Mouse (Mus musculus) hindbrain, postnatal 0 days (tissue): ENCODE measurements around the gene Apol7b. TPM values are rescaled to one million over a fixed set of nuclear protein-coding genes. Genes with fewer than 3 reads are reported as not detected.

Source experiments
- ATAC-seq: fragments of 200-750 bp; cut with Nextera tagmentation; 2 replicates; pipeline ENCODE4 v1.8.0; 2017; ENCODE audit warnings: mild to moderate bottlenecking, moderate TSS enrichment, moderate library complexity
- DNase-seq: peaks from one replicate; pipeline ENCODE4 v3.0.0-alpha.2; 2015; ENCODE audit warnings: low spot score
- H3K27ac ChIP-seq: fragments of 300-500 bp; sonication (generic); 2 replicates; pipeline ENCODE4 v1.5.1; 2014; ENCODE audit warnings: mild to moderate bottlenecking
- H3K27me3 ChIP-seq: fragments of 300-500 bp; sonication (generic); 2 replicates; pipeline ENCODE4 v1.6.1; 2014; ENCODE audit warnings: low read length, mixed read lengths; ENCODE audit not compliant: insufficient read depth
- H3K36me3 ChIP-seq: fragments of 300-500 bp; sonication (generic); 2 replicates; pipeline ENCODE4 v1.6.1; 2014; ENCODE audit warnings: low read length, mixed read lengths; ENCODE audit not compliant: insufficient read depth
- H3K4me1 ChIP-seq: fragments of 300-500 bp; sonication (generic); 2 replicates; pipeline ENCODE4 v1.6.1; 2014; ENCODE audit warnings: antibody characterized with exemption, low read length, mixed read lengths; ENCODE audit not compliant: insufficient read depth
- H3K4me2 ChIP-seq: fragments of 300-500 bp; sonication (generic); 2 replicates; pipeline ENCODE4 v1.6.1; 2014; ENCODE audit warnings: low read depth, mild to moderate bottlenecking, low read length, moderate library complexity, mixed read lengths
- H3K4me3 ChIP-seq: fragments of 300-500 bp; sonication (generic); 2 replicates; pipeline ENCODE4 v1.5.1; 2014; ENCODE audit warnings: low read length
- H3K9ac ChIP-seq: fragments of 300-500 bp; sonication (generic); replicated peaks from 2 replicates; pipeline ENCODE4 v1.6.1; 2014; ENCODE audit warnings: mild to moderate bottlenecking, low read length, moderate library complexity, mixed read lengths
- H3K9me3 ChIP-seq: fragments of 300-500 bp; sonication (generic); 2 replicates; pipeline ENCODE4 v1.6.1; 2016; ENCODE audit warnings: low read length, mixed read lengths
- CTCF ChIP-seq: IDR thresholded peaks from 2 replicates; pipeline ENCODE4 v1.5.1; 2016; ENCODE audit warnings: antibody characterized with exemption, control low read depth, low read depth
- WGBS: fragments of 180-500 bp; shearing (Covaris S2); extraction: QIAGEN DNeasy Blood & Tissue Kit; methylation state at CpG from one replicate; pipeline ENCODE4 v1.1.7; 2014; 5-methylcytosine and 5-hydroxymethylcytosine counted together
- polyA plus RNA-seq: library from polyadenylated mRNA; unstranded; fragments of >200 nt; fragmentation: Nextera tagmentation; extraction: Ambion mirVana; gene quantifications from 2 replicates; pipeline ENCODE4 v1.2.1, GENCODE M21; 2015
- total RNA-seq: library from RNA; depleted of rRNA; stranded (reverse); fragments of >200 nt; gene quantifications from 2 replicates; pipeline ENCODE4 v1.2.3, GENCODE M21; 2014; rRNA removed

The Apol7b gene
- total and polyA plus RNA-seq, 2 experiments from 2014 or later = not detected

- Histone ChIP-seq H3K4me2 (no peak overlapping the region), H3K4me3 (no peak overlapping the region), H3K36me3 (no peaks in the 10 kb centered on the region), H3K27me3 (no peaks in the 10 kb centered on the region), H3K27ac (no peak overlapping the region), H3K9me3 (no peaks in the 10 kb centered on the region), H3K4me1 (no peaks in the 10 kb centered on the region), H3K9ac (no peak overlapping the region)
- 89% methylated on average over 10 of the region's 11 CpGs for WGBS
- no peak for ATAC-seq
- no peak for DNase-seq
- TF ChIP-seq CTCF = no peak
Observed at GRCm38 (mm10) chr15:77382271-77382850, 64.9 kb downstream of the Apol7b start.

- no peaks in the 10 kb centered on the region for H3K27me3 ChIP-seq
- H3K4me1 ChIP-seq = no peaks in the 10 kb centered on the region
- H3K9ac ChIP-seq = no peak overlapping the region
- WGBS = 87% methylated on average over 6 of the region's 6 CpGs
- ATAC-seq (no peak), DNase-seq (no peak)
- H3K4me3 ChIP-seq = no peak overlapping the region
- no peak for TF ChIP-seq CTCF
- H3K36me3 ChIP-seq = no peaks in the 10 kb centered on the region
- no peaks in the 10 kb centered on the region for H3K9me3 ChIP-seq
- no peak overlapping the region for H3K4me2 ChIP-seq
- no peak overlapping the region for H3K27ac ChIP-seq
Observed at GRCm38 (mm10) chr15:77381481-77381880, 65.8 kb downstream of the Apol7b start.

- TF ChIP-seq CTCF = no peak
- H3K27ac ChIP-seq = no peak overlapping the region
- 47% methylated on average over 4 of the region's 4 CpGs for WGBS
- no peak for DNase-seq
- no peaks in the 10 kb centered on the region for H3K9me3 ChIP-seq
- no peaks in the 10 kb centered on the region for H3K27me3 ChIP-seq
- ATAC-seq = no peak
- H3K4me1 ChIP-seq = no peaks in the 10 kb centered on the region
- H3K4me2 ChIP-seq = no peak overlapping the region
- no peaks in the 10 kb centered on the region for H3K36me3 ChIP-seq
- H3K4me3 ChIP-seq = no peak overlapping the region
- H3K9ac ChIP-seq = no peak overlapping the region
Observed at GRCm38 (mm10) chr15:77379921-77380320, 67.4 kb downstream of the Apol7b start.

- ATAC-seq (no peak), DNase-seq (no peak)
- Histone ChIP-seq H3K27ac (no peak overlapping the region), H3K4me2 (no peak overlapping the region), H3K4me3 (no peak overlapping the region), H3K4me1 (no peaks in the 10 kb centered on the region), H3K27me3 (no peaks in the 10 kb centered on the region), H3K36me3 (no peaks in the 10 kb centered on the region), H3K9ac (no peak overlapping the region), H3K9me3 (no peaks in the 10 kb centered on the region)
- TF ChIP-seq CTCF = no peak
- WGBS = 91% methylated on average over 4 of the region's 4 CpGs
Observed at GRCm38 (mm10) chr15:77377419-77377818, 69.9 kb downstream of the Apol7b start.

GRCm38 (mm10) chr15:77376920-77377319 lies 70.4 kb downstream of the Apol7b start:
- Histone ChIP-seq H3K9me3 (no peaks in the 10 kb centered on the region), H3K36me3 (no peaks in the 10 kb centered on the region), H3K27me3 (no peaks in the 10 kb centered on the region), H3K4me3 (no peak overlapping the region), H3K27ac (no peak overlapping the region), H3K9ac (no peak overlapping the region), H3K4me1 (no peaks in the 10 kb centered on the region), H3K4me2 (no peak overlapping the region)
- ATAC-seq = no peak
- 47% methylated on average over 7 of the region's 7 CpGs for WGBS
- DNase-seq = peak; percentile 61
- TF ChIP-seq CTCF = no peak

Other genes starting within 250 kb of the Apol7b start
- 294 and 339 TPM in 2 replicates for gene Rbfox2, start 140.5 kb downstream of the Apol7b start, total RNA-seq
- 84.1 and 91.9 TPM in 2 replicates for gene Rbfox2, start 140.5 kb downstream of the Apol7b start, polyA plus RNA-seq
- gene Apol7a, start 48.4 kb downstream of the Apol7b start, total RNA-seq = not detected in 2 replicates
- not detected in 2 replicates for gene Apol7a, start 48.4 kb downstream of the Apol7b start, polyA plus RNA-seq
- 0.43 and 7.8 TPM in 2 replicates for gene Apol9a, start 36.4 kb downstream of the Apol7b start, total RNA-seq
- gene Apol9a, start 36.4 kb downstream of the Apol7b start, polyA plus RNA-seq = 1.0 and 1.2 TPM in 2 replicates
- 0.10 TPM in 1 of 2 replicates, not detected in the other for gene Apol10a, start 29.6 kb upstream of the Apol7b start, total RNA-seq
- gene Apol10a, start 29.6 kb upstream of the Apol7b start, polyA plus RNA-seq = not detected in 2 replicates
- gene Apol11a, start 60.8 kb upstream of the Apol7b start, total RNA-seq = not detected in 2 replicates
- not detected in 2 replicates for gene Apol11a, start 60.8 kb upstream of the Apol7b start, polyA plus RNA-seq
- gene Apol7c, start 85.8 kb upstream of the Apol7b start, total RNA-seq = not detected in 2 replicates
- gene Apol7c, start 85.8 kb upstream of the Apol7b start, polyA plus RNA-seq = not detected in 2 replicates
- gene 1700025B11Rik, start 114.4 kb upstream of the Apol7b start, total RNA-seq = not detected in 2 replicates
- not detected in 2 replicates for gene 1700025B11Rik, start 114.4 kb upstream of the Apol7b start, polyA plus RNA-seq
- not detected in 2 replicates for gene Apol10b, start 148.6 kb upstream of the Apol7b start, total RNA-seq
- gene Apol10b, start 148.6 kb upstream of the Apol7b start, polyA plus RNA-seq = 0.08 TPM in 1 of 2 replicates, not detected in the other
- gene Gm36245, start 151.8 kb upstream of the Apol7b start, total RNA-seq = not detected in 2 replicates
- gene Gm36245, start 151.8 kb upstream of the Apol7b start, polyA plus RNA-seq = not detected in 2 replicates
- not detected in 2 replicates for gene Apol11b, start 195.8 kb upstream of the Apol7b start, total RNA-seq
- gene Apol11b, start 195.8 kb upstream of the Apol7b start, polyA plus RNA-seq = not detected in 2 replicates